Mouse (Mus musculus) cerebellum, adult 2 months (tissue): Measurements from ENCODE around the gene Tchhl1.

ENCODE experiments used
- CTCF ChIP-seq: fragments of 200-500 bp; IDR thresholded peaks from 2 replicates; pipeline ENCODE4 v1.5.1; 2011; ENCODE audit warnings: low read depth, mild to moderate bottlenecking, control low read depth, low read length, moderate library complexity, borderline replicate concordance; ENCODE audit not compliant: insufficient read depth
- POLR2A ChIP-seq: fragments of 200-500 bp; IDR thresholded peaks from 2 replicates; pipeline ENCODE4 v1.6.1; 2011; ENCODE audit warnings: low read length, control low read depth, borderline replicate concordance; ENCODE audit not compliant: insufficient read depth

- TF ChIP-seq POLR2A: no peak
- no peak for TF ChIP-seq CTCF
These were observed 2.0 kb upstream of the Tchhl1 start for GRCm38 (mm10) chr3:93466556-93466955.
